Mouse (Mus musculus): ENCODE data around the gene Sectm1b.
"Not testable (repeated sequence)": the region's sequence is repeated elsewhere in the genome, so short reads cannot be mapped to it uniquely, and the experiment has no call there.

Sectm1b gene

GRCm38 (mm10) chr11:121069662-121070061 is 6.3 kb upstream of the Sectm1b start:
- DNase-seq (ENCODE audit: low read depth, low spot score), result not testable (repeated sequence)

- no peak for DNase-seq (ENCODE audit: low read depth, low spot score)
Measured at GRCm38 (mm10) chr11:121067895-121068294, 4.5 kb upstream of the Sectm1b start.

- no peak for DNase-seq (ENCODE audit: low read depth, low spot score)
Measured at GRCm38 (mm10) chr11:121064197-121064596, 828 bp upstream of the Sectm1b start.

- DNase-seq (ENCODE audit: low read depth, low spot score), result no peak
Measured at GRCm38 (mm10) chr11:121061615-121062014, 1.8 kb downstream of the Sectm1b start.

GRCm38 (mm10) chr11:121060401-121061067 is 2.8 kb downstream of the Sectm1b start:
- DNase-seq (ENCODE audit: low read depth, low spot score), result not testable (repeated sequence)

GRCm38 (mm10) chr11:121059471-121059870 is 3.9 kb downstream of the Sectm1b start:
- no peak for DNase-seq (ENCODE audit: low read depth, low spot score)

- no peak for DNase-seq (ENCODE audit: low read depth, low spot score)
Measured at GRCm38 (mm10) chr11:121058956-121059355, 4.4 kb downstream of the Sectm1b start.

- no peak for DNase-seq (ENCODE audit: low read depth, low spot score)
Measured at GRCm38 (mm10) chr11:121058122-121058521, 5.2 kb downstream of the Sectm1b start.

GRCm38 (mm10) chr11:121056536-121057236 is 6.7 kb downstream of the Sectm1b start:
- no peak for DNase-seq (ENCODE audit: low read depth, low spot score)

- DNase-seq (ENCODE audit: low read depth, low spot score), result peak; percentile 72
Measured at GRCm38 (mm10) chr11:121053536-121053935, 9.8 kb downstream of the Sectm1b start.

GRCm38 (mm10) chr11:121052387-121052786 is 11.0 kb downstream of the Sectm1b start:
- DNase-seq (ENCODE audit: low read depth, low spot score), result no peak

GRCm38 (mm10) chr11:121051793-121052192 is 11.6 kb downstream of the Sectm1b start:
- DNase-seq (ENCODE audit: low read depth, low spot score), result no peak

- no peak for DNase-seq (ENCODE audit: low read depth, low spot score)
Measured at GRCm38 (mm10) chr11:121049840-121050239, 13.5 kb downstream of the Sectm1b start.

GRCm38 (mm10) chr11:121047826-121048399 is 15.5 kb downstream of the Sectm1b start:
- DNase-seq (ENCODE audit: low read depth, low spot score), result peak; percentile 26

GRCm38 (mm10) chr11:121045286-121045685 is 18.1 kb downstream of the Sectm1b start:
- no peak for DNase-seq (ENCODE audit: low read depth, low spot score)

- DNase-seq (ENCODE audit: low read depth, low spot score), result not testable (repeated sequence)
Measured at GRCm38 (mm10) chr11:121043025-121043424, 20.3 kb downstream of the Sectm1b start.

GRCm38 (mm10) chr11:121042480-121042879 is 20.9 kb downstream of the Sectm1b start:
- DNase-seq (ENCODE audit: low read depth, low spot score), result no peak

- DNase-seq (ENCODE audit: low read depth, low spot score), result no peak
Measured at GRCm38 (mm10) chr11:121041636-121042035, 21.7 kb downstream of the Sectm1b start.

- peak; percentile 69 for DNase-seq (ENCODE audit: low read depth, low spot score)
Measured at GRCm38 (mm10) chr11:121041212-121041611, 22.2 kb downstream of the Sectm1b start.

GRCm38 (mm10) chr11:121039302-121039701 is 24.1 kb downstream of the Sectm1b start, which contains the start of gene Cd7:
Gene Cd7 (minus strand): TSS chr11:121039418.
- DNase-seq (ENCODE audit: low read depth, low spot score), result no peak

GRCm38 (mm10) chr11:121038366-121039240 is 24.8 kb downstream of the Sectm1b start:
- no peak for DNase-seq (ENCODE audit: low read depth, low spot score)

- DNase-seq (ENCODE audit: low read depth, low spot score), result no peak
Measured at GRCm38 (mm10) chr11:121033118-121033517, 30.3 kb downstream of the Sectm1b start.

Measured in embryo, embryonic 11.5 days (tissue).